Mouse (Mus musculus) kidney, adult 11 months (tissue): ENCODE results near the gene Adcy10.
A peak's percentile ranks its signal among the peaks of the same experiment; 100 is the strongest.

ENCODE experiments used
- DNase-seq: peaks from one replicate; pipeline ENCODE4 v3.0.0; 2022

Adcy10 gene

GRCm38 (mm10) chr1:165536079-165536675 is 51.2 kb downstream of the Adcy10 start:
- DNase-seq = peak; percentile 15

- DNase-seq = no peak
Measured at GRCm38 (mm10) chr1:165537241-165537807, 52.3 kb downstream of the Adcy10 start.

GRCm38 (mm10) chr1:165556711-165557110 is 71.7 kb downstream of the Adcy10 start:
- DNase-seq = no peak

GRCm38 (mm10) chr1:165559073-165559472 is 74.1 kb downstream of the Adcy10 start:
- DNase-seq = no peak

DNA sequence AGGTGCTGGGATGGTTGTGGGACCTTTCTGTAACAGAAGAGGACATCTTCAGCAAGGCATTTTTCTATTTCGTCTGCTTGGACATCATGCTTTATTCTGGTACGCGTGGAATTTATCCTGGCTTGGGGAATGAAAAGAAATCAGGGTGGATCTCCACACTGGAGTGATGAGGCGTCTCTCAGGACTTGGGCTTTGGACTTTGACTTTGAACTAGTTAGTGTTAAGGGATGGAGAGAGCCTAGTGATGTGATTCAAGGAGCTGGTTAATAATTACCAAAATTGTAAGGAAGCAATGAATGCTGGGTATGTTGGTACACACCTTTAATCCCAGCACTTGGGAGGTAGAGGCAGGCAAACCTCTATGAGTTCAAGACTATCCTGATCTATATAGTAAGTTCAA is 80.3 kb downstream of the Adcy10 start:
- DNase-seq = peak; percentile 49

DNA sequence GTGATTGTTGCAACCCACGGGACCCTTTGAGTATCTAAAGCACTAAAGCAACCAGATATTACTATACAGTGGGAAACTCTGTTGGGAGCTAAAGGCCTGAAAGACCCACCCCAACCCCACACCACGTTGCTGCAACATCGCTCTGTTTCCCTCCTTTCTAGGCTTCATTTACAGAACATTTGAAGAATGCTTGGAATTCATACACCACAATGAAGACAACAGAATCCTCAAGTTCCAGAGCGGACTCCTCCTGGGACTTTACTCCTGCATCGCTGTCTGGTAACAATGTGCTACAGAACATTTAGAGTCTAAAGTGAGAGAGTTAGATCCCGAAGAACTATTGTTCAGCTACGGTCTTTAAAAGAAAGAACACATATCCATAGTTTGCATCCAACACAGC is 82.5 kb downstream of the Adcy10 start:
- no peak for DNase-seq

GRCm38 (mm10) chr1:165576005-165576404 is 91.0 kb downstream of the Adcy10 start:
- no peak for DNase-seq

- no peak for DNase-seq
Measured at GRCm38 (mm10) chr1:165576459-165577112, 91.6 kb downstream of the Adcy10 start.

GRCm38 (mm10) chr1:165579332-165579731 is 94.3 kb downstream of the Adcy10 start:
- no peak for DNase-seq

DNA sequence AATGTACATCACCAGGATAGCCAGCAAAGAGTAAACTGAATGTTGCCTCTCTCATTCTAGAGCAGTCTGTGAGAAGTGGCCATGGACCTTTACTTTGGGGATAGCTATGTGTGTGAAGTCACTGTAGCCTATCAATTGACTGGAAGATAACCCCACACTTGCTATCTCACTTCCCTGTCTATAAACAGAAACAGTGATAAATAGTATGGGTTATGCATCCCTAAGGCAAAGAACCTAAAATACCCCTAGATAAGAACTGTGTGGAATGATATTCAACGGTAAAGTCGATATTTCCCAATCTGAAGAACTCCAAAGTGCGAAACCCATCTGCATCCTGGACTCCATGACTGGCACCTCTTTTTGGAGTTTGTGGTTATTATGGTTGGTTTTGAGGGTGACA is 96.3 kb downstream of the Adcy10 start:
- DNase-seq = no peak

DNA sequence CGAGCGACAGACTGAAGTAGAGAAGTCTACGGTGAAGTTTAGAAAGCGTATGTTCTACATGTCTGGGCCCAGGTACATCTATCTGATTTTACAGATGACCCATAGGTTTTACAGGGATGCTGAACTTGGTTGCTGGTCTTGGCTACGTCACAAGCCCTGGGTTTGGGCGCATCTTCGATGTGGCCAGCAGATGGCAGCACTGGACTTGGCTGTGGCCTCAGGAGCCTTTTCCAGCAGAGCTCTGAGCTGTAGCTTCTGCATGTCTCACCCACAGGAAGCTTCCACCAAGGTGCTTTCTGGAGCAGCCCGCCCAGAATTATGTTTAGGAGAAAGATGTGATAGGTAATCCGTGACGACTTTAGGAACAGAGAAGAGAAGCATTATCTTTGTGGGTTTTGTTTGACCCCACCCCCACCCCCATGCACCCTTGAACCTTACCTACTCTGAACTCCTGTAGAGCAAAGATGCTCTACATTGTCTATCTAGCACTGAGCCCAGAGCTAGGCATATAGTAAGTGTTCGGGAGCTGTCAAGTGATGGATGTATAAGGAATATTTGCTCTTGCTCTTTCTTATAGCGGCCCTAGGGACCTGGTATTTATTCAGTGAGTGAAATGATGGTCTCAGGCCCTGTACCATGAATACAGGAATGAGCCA is 98.7 kb downstream of the Adcy10 start:
- peak; percentile 86 for DNase-seq

GRCm38 (mm10) chr1:165585389-165586104 is 100.6 kb downstream of the Adcy10 start:
- no peak for DNase-seq

DNA sequence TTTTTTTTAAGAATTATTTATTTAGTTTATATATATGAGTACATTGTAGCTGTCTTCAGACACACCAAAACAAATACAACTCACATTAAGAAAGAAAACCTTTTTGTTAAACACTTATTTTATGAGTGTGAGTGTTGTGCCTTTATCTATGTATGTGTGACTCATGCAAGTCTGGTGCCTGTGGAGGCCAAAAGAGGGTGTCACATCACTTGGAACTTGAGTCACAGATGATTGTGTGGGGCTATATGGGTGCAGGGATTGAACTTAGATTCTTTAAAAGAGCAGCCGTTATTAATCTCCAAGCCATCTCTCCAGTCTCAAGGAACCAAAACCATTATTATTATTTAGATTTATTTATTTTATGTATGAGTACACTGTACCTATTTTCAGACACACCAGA is 101.4 kb downstream of the Adcy10 start:
- no peak for DNase-seq

DNA sequence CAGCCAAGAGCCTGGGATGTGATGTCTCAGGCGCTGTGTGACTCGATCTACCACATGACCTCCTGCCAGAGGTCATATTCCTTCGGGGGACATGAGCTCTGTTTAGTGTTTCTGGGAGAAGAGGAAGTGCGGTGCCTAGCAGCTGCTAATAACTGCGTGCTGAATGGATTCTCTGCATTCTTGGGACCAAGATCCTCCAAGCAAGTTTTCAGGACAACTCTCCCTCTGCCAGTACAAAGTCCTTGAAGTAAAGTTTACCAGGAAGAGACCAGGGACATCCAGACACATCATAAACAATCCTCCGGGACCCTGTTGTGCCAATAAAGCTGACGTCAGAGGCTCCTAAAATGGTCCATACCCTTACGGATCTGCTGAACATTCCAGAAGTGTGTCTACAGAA is 102.9 kb downstream of the Adcy10 start:
- no peak for DNase-seq

DNA sequence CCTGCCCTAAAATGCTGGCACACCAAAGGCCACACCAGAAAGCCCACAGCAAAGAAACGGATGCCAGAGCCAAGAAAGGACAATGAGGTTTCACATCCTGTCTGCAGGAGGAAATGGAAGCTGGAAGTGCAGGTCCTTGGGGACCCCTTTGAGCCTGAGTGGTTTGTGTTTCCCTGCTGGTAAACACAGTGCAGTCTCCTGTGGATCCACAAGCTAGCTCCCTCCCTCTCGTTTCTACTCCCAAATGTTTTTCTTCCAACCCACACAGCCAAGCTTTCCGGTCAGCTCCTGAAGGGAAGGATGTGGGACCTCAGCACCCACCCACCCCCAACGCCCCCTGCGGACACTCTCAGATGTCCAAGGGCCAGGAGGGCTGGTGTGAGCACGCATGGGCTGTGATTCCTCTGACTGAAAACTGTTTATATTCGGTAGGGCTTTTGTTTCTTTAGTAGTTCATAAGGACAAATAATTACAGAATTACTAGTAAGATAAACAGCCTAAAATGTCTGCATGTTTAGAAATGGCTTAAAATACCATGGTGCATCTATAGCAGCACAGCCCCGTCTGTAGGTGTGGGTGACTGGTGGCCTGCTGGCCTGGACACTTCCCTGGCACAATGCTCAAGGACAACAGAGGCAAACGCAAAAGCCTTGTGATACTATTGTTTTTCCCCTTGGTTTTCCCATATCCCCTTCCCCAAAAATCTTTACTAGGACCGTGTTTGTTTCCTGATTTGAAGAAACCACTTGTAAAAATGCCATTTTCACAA is 104.5 kb downstream of the Adcy10 start:
- DNase-seq = peak; percentile 69

GRCm38 (mm10) chr1:165590760-165591159 is 105.8 kb downstream of the Adcy10 start:
- DNase-seq = no peak

GRCm38 (mm10) chr1:165592295-165593082 is 107.5 kb downstream of the Adcy10 start:
- DNase-seq = no peak

DNA sequence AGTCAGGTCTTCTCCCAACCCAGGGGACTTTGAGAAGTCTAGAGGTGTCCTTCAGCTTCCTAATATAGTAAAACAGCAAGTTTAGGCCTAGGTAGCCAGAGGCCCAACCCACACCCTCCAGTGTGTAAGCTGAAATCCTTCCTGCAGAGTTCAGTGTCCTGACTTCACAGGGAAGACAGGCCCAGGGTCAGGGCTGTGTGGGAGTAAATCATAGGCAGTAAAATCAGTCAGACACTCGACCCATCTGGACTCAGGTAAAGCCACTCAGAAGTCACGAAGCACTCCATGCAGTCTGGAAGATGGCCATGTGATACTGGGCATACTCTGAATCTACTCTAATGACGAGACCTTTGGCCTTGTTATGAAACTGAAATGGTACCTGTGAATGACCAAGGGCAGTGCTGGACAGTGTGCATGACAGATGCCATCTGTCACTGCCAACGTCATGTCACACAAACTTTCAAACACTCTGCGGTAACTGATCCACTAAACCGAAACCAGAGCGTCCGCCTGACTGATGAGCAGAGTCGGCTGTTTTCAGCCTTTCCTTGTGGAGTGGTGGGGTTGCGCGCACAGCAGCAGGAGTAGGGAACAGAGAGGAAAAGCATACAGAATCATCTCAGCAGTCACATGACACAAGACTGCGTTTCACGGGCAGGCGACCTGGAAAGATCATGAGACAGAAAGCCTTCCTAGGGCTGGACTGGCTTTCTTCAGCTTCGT is 109.9 kb downstream of the Adcy10 start:
- DNase-seq = no peak

DNA sequence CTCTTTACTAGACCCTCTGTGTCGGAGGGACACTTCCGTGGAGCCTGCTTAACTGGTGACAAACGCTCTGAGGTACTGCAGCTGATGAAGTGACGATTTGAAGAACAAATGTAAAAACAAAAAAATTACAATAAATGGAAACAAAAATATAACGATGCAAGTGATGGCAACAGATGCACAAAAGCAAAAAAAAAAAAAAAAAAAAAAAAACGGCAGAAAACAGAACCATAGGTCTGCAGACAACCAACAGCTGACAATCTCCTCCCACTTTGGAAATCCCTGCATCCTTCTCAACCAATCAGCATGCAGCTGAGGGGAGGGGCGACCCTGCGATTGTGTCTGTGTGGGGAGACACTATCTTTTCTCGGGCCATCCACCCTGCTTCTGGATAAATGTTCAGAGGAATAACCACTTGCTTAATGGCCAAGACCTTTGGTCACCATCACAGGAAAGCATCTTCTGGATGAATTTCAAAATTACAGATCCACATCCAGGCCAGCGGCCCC is 116.8 kb downstream of the Adcy10 start:
- no peak for DNase-seq

- no peak for DNase-seq
Measured at GRCm38 (mm10) chr1:165603218-165603617, 118.2 kb downstream of the Adcy10 start.

- no peak for DNase-seq
Measured at GRCm38 (mm10) chr1:165604203-165604602, 119.2 kb downstream of the Adcy10 start.
